ENCODE assay signal across 22 mouse cellular contexts in the genomic region with DNA sequence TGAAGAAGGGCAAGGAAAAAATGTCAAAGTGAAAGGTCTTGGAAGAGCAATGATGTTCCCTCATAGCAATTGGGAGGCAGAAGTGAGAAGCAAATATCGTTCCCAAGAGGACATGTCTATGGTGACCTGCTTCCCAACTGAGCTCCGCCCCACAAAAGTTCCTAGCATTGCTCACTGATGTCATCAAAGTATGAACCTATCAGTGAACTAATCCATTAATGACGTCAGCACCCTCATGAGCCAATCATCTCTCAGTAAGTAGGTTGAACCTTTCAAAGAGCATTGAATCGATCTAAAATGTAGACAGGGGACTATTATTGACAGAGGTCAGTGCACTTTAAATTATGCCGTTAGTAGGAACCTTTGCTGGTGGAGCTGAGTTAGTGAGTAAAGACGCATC.
A peak's percentile ranks its signal among the peaks of the same experiment; 100 is the strongest.
DNase-seq lines count a peak whose midpoint lies in the region; ATAC-seq and TF ChIP-seq lines count a peak whose summit lies in the region.
"Had no signal": no experiment of that assay in that cellular context is flagged by ENCODE, and none has a peak within 500 bp of the region (broad histone marks: within the 10 kb centered on the region; RNA-seq: fewer than 3 reads in every experiment).

No protein-coding gene starts in this region.

- WGBS in hindbrain, embryonic 16.5 days = 93% methylated on average over 6 of the region's 6 CpGs
- WGBS in forebrain, embryonic 16.5 days = 92% methylated on average over 6 of the region's 6 CpGs

- no peak overlapping the region for H3K4me2 ChIP-seq in hindbrain, embryonic 16.5 days (ENCODE audit: low read length)
- H3K4me2 ChIP-seq in forebrain, embryonic 16.5 days (ENCODE audit: low read length) = no peak overlapping the region
- H3K4me2 ChIP-seq: embryonic facial prominence, embryonic 13.5 days; embryonic facial prominence, embryonic 15.5 days; forebrain, embryonic 12.5 days had no signal

- H3K9ac ChIP-seq in hindbrain, embryonic 16.5 days (ENCODE audit: low read depth, low read length) = no peak overlapping the region
- H3K9ac ChIP-seq in forebrain, embryonic 16.5 days (replicated peaks; ENCODE audit: low read depth, low read length) = no peak overlapping the region
- H3K9ac ChIP-seq: embryonic facial prominence, embryonic 13.5 days; embryonic facial prominence, embryonic 15.5 days; forebrain, embryonic 12.5 days; forebrain, postnatal 0 days had no signal

- peaks cover 42% of the 10 kb centered on the region for H3K4me1 ChIP-seq in E14TG2a.4 (replicated peaks; ENCODE audit: low read depth, low read length)
- H3K4me1 ChIP-seq in hindbrain, embryonic 16.5 days (ENCODE audit: control insufficient read depth, insufficient read depth, low read depth, low read length) = no peaks in the 10 kb centered on the region
- H3K4me1 ChIP-seq in forebrain, embryonic 16.5 days (replicated peaks; ENCODE audit: control insufficient read depth, insufficient read depth, low read length) = no peaks in the 10 kb centered on the region
- H3K4me1 ChIP-seq: embryonic facial prominence, embryonic 13.5 days; embryonic facial prominence, embryonic 15.5 days; forebrain, embryonic 10.5 days; forebrain, embryonic 12.5 days had no signal

- H3K36me3 ChIP-seq in E14TG2a.4 (ENCODE audit: insufficient read depth, low read length) = no peaks in the 10 kb centered on the region
- no peaks in the 10 kb centered on the region for H3K36me3 ChIP-seq in hindbrain, embryonic 16.5 days (ENCODE audit: control insufficient read depth, insufficient read depth, low read length)
- no peaks in the 10 kb centered on the region for H3K36me3 ChIP-seq in forebrain, embryonic 16.5 days (ENCODE audit: control insufficient read depth, insufficient read depth)
- H3K36me3 ChIP-seq: embryonic facial prominence, embryonic 13.5 days; embryonic facial prominence, embryonic 15.5 days; forebrain, embryonic 10.5 days; forebrain, embryonic 12.5 days had no signal

- peaks cover 13% of the 10 kb centered on the region for H3K9me3 ChIP-seq in E14TG2a.4 (ENCODE audit: low read length)
- H3K9me3 ChIP-seq in hindbrain, embryonic 16.5 days (ENCODE audit: control insufficient read depth, low read length) = no peaks in the 10 kb centered on the region
- H3K9me3 ChIP-seq in forebrain, embryonic 16.5 days (ENCODE audit: control insufficient read depth, low read length) = no peaks in the 10 kb centered on the region
- H3K9me3 ChIP-seq: embryonic facial prominence, embryonic 13.5 days; embryonic facial prominence, embryonic 15.5 days; forebrain, embryonic 10.5 days; forebrain, embryonic 12.5 days had no signal

- H3K27ac ChIP-seq in hindbrain, embryonic 16.5 days (ENCODE audit: low read depth, low read length) = no peak overlapping the region
- no peak overlapping the region for H3K27ac ChIP-seq in forebrain, embryonic 16.5 days (ENCODE audit: low read length)
- H3K27ac ChIP-seq: embryonic facial prominence, embryonic 13.5 days; embryonic facial prominence, embryonic 15.5 days; forebrain, embryonic 10.5 days; forebrain, embryonic 12.5 days had no signal

- TF ChIP-seq CTCF in E14TG2a.4 (conservative IDR thresholded peaks at IDR 0.05; ENCODE audit: low read length) = no peak

- no peak for ATAC-seq in hindbrain, embryonic 16.5 days
- ATAC-seq in forebrain, embryonic 16.5 days = no peak
- ATAC-seq: forebrain, embryonic 14.5 days; forebrain, postnatal 0 days had no signal

- H3K27me3 ChIP-seq in E14TG2a.4 (ENCODE audit: insufficient read depth, low read length) = no peaks in the 10 kb centered on the region
- no peaks in the 10 kb centered on the region for H3K27me3 ChIP-seq in hindbrain, embryonic 16.5 days (replicated peaks; ENCODE audit: control insufficient read depth, insufficient read depth, low read length)
- H3K27me3 ChIP-seq in forebrain, embryonic 16.5 days (replicated peaks; ENCODE audit: control insufficient read depth, insufficient read depth, low read length) = no peaks in the 10 kb centered on the region
- H3K27me3 ChIP-seq: embryonic facial prominence, embryonic 13.5 days; embryonic facial prominence, embryonic 15.5 days; forebrain, embryonic 12.5 days had no signal

- DNase-seq in ES-CJ7 (ENCODE audit: low read depth, low spot score) (peak; percentile 42), ZHBTc4 (ENCODE audit: low read depth, low spot score) (peak; percentile 24)
- DNase-seq: adrenal gland, adult 2 months; adrenal gland, postnatal 10 days; adrenal gland, postnatal 25 days; cerebellum, adult 11 months; cerebellum, adult 18-20 months; cerebellum, adult 8-10 months; cerebellum, adult 9-11 months; cerebellum, postnatal 14 days; cerebellum, postnatal 36 days; embryo, embryonic 11 days; forebrain, postnatal 0 days had no signal

- peak overlapping the region; percentile 58; the same call in 1 of the 2 replicates for H3K4me3 ChIP-seq in E14TG2a.4 (replicated peaks; ENCODE audit: low read length)
- H3K4me3 ChIP-seq in hindbrain, embryonic 16.5 days (ENCODE audit: low read length) = no peak overlapping the region
- H3K4me3 ChIP-seq in forebrain, embryonic 16.5 days (replicated peaks; ENCODE audit: low read length) = no peak overlapping the region
- H3K4me3 ChIP-seq: embryonic facial prominence, embryonic 13.5 days; embryonic facial prominence, embryonic 15.5 days; erythroblast, embryonic 14.5 days; forebrain, embryonic 10.5 days; forebrain, embryonic 12.5 days had no signal
